ENCODE assay signal across 11 mouse cellular contexts in genomic region chr3:104019453-104019852, GRCm38 (mm10). TPM values are rescaled to one million over a fixed set of nuclear protein-coding genes. Genes with fewer than 3 reads are reported as not detected.
DNase-seq lines count a peak whose midpoint lies in the region; ATAC-seq and TF ChIP-seq lines count a peak whose summit lies in the region.
"Had no signal": no experiment of that assay in that cellular context is flagged by ENCODE, and none has a peak within 500 bp of the region (broad histone marks: within the 10 kb centered on the region; RNA-seq: fewer than 3 reads in every experiment).

No protein-coding gene starts in this region.

- H3K27me3 ChIP-seq in lung, postnatal 0 days (replicated peaks; ENCODE audit: insufficient read depth, low read length): no peaks in the 10 kb centered on the region

- TF ChIP-seq EP300 in lung, postnatal 0 days (IDR thresholded peaks at IDR 0.05): no peak

- no peak for ATAC-seq in lung, postnatal 0 days

- peak; percentile 29 for DNase-seq in embryo, embryonic 11 days
- no peak for DNase-seq in embryo, embryonic 10 days (ENCODE audit: low spot score)
- DNase-seq in lung, postnatal 0 days (ENCODE audit: low spot score): peak; percentile 64
- no peak for DNase-seq in lung, adult 18-20 months
- DNase-seq in brain, embryonic 18.5 days (ENCODE audit: low read depth, low spot score): peak; percentile 12
- peak; percentile 37 for DNase-seq in thymus, postnatal 14 days
- no peak for DNase-seq in layer of hippocampus, postnatal 10 days (ENCODE audit: low spot score in 2 of 2)
- no peak for DNase-seq in left cerebral cortex, postnatal 10 days (ENCODE audit: extremely low spot score in 1 of 2, low spot score in 2 of 2)
- DNase-seq: gastrocnemius, postnatal 25 days; heart, postnatal 4 days; layer of hippocampus, adult 9-11 months had no signal

- no peak overlapping the region for H3K4me2 ChIP-seq in lung, postnatal 0 days (replicated peaks; ENCODE audit: low read depth, low read length)

- no peaks in the 10 kb centered on the region for H3K4me1 ChIP-seq in lung, postnatal 0 days (ENCODE audit: insufficient read depth, low read depth, low read length)

- TF ChIP-seq CTCF in lung, postnatal 0 days (IDR thresholded peaks at IDR 0.05): no peak; the same call in 1 of the 2 replicates

- H3K9ac ChIP-seq in lung, postnatal 0 days (replicated peaks; ENCODE audit: low read depth): no peak overlapping the region

- H3K27ac ChIP-seq in lung, postnatal 0 days (ENCODE audit: low read length): no peak overlapping the region

- H3K36me3 ChIP-seq in lung, postnatal 0 days (ENCODE audit: insufficient read depth, low read length): peaks cover 32% of the 10 kb centered on the region; the same call in 1 of the 2 replicates

- H3K4me3 ChIP-seq in lung, postnatal 0 days (ENCODE audit: low read depth, low read length): no peak overlapping the region

- WGBS in lung, postnatal 0 days: 51% methylated on average over 4 of the region's 4 CpGs

- intact Hi-C loops in left cerebral cortex, postnatal 10 days (cut with DNase I): loop anchor here (5.0 kb wide), 1 partner anchor 423 kb away; no protein-coding TSS in a partner anchor

- no peaks in the 10 kb centered on the region for H3K9me3 ChIP-seq in lung, postnatal 0 days (ENCODE audit: low read length)

RNA-seq across cellular contexts. Expression of gene Phtf1, which starts 51.5 kb away (rescaled TPM):
- polyA plus RNA-seq in lung, postnatal 0 days (2015; fragmentation: Nextera tagmentation; extraction: Ambion mirVana): 14.5 and 18.2 TPM in 2 replicates
- total RNA-seq in layer of hippocampus, postnatal 10 days (2021): 10 to 100 TPM; 36.4 to 39.6 TPM
- total RNA-seq in left cerebral cortex, postnatal 10 days (2021): 10 to 100 TPM; 41.5 to 41.6 TPM

Comparison
In these comparisons a context has a peak if more than half of its experiments do, and no peak if none do; other contexts are left out.
1. DNase-seq: peak in embryo, embryonic 11 days (single experiment), lung, postnatal 0 days (single experiment), brain, embryonic 18.5 days (single experiment) and thymus, postnatal 14 days (single experiment); none in embryo, embryonic 10 days (single experiment), lung, adult 18-20 months (0 of 2), layer of hippocampus, postnatal 10 days (0 of 2) and left cerebral cortex, postnatal 10 days (0 of 2).